Mouse (Mus musculus): ENCODE measurements around the gene Dna2. TPM values are rescaled to one million over a fixed set of nuclear protein-coding genes. Genes with fewer than 3 reads are reported as not detected.

Gene Dna2
- polyA plus RNA-seq, 1 experiment from 2014 or later = 8.4 TPM

DNA sequence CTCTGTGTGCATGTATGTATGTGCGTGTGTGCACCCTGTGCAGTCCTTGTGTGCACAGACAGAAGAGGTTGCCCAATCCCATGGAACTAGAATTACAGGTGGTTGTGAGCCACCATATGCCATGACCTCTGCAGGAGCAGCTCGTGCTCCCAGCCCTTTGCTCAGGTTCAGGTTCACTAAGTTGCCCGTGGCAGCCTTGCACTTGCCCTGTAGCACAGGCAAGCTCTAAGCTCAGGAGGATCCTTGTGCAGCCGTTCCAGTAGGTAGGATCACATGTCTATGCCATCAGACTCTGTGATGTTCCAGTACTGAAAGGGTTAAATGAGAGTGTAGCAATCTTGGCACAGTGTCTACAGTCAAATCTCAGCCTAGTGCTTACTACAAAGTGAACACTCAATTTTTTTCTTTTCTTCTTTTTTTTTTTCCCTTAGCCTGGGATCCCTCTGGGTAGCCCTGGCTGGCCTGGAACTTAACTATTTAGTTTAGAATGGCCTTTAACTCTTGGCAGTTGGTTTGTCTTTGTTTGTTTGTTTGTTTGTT, 22.7 kb upstream of the Dna2 start:
- H3K4me1 ChIP-seq = peaks cover 20% of the 10 kb centered on the region
- ATAC-seq (replicated peaks) = no peak
- no peak overlapping the region for H3K27ac ChIP-seq (replicated peaks)
- no peak overlapping the region for H3K9ac ChIP-seq (replicated peaks)
- H3K27me3 ChIP-seq = no peaks in the 10 kb centered on the region
- H3K4me2 ChIP-seq (replicated peaks) = no peak overlapping the region
- no peaks in the 10 kb centered on the region for H3K9me3 ChIP-seq
- H3K36me3 ChIP-seq = peaks cover 11% of the 10 kb centered on the region
- H3K4me3 ChIP-seq = no peak overlapping the region
- WGBS = 84% methylated on average over 4 of the region's 4 CpGs

GRCm38 (mm10) chr10:62932381-62932780, 14.4 kb upstream of the Dna2 start:
- Histone ChIP-seq H3K4me2 (replicated peaks) (no peak overlapping the region), H3K4me3 (no peak overlapping the region), H3K27ac (replicated peaks) (no peak overlapping the region), H3K4me1 (no peaks in the 10 kb centered on the region), H3K27me3 (no peaks in the 10 kb centered on the region), H3K36me3 (peaks cover 57% of the 10 kb centered on the region), H3K9me3 (no peaks in the 10 kb centered on the region), H3K9ac (replicated peaks) (no peak overlapping the region)
- WGBS = 96% methylated on average over 1 of the region's 1 CpGs
- ATAC-seq (replicated peaks) = no peak

GRCm38 (mm10) chr10:62944975-62945580, 1.7 kb upstream of the Dna2 start:
- H3K4me2 ChIP-seq (replicated peaks) = no peak overlapping the region

GRCm38 (mm10) chr10:62948551-62948950, 1.7 kb downstream of the Dna2 start:
- H3K4me2 ChIP-seq (replicated peaks) = no peak overlapping the region
- WGBS = 96% methylated on average over 7 of the region's 7 CpGs
- peaks cover 11% of the 10 kb centered on the region for H3K36me3 ChIP-seq
- no peak overlapping the region for H3K9ac ChIP-seq (replicated peaks)
- H3K4me3 ChIP-seq = no peak overlapping the region
- H3K27me3 ChIP-seq = no peaks in the 10 kb centered on the region
- ATAC-seq (replicated peaks) = no peak
- H3K9me3 ChIP-seq = no peaks in the 10 kb centered on the region
- 0 out of 2 replicates have a peak, but pooled peaks cover 4% of the 10 kb centered on the region for H3K4me1 ChIP-seq
- no peak overlapping the region for H3K27ac ChIP-seq (replicated peaks)

More at GRCm38 (mm10) chr10:62944975-62945580, 1.7 kb upstream of the Dna2 start:
- Histone ChIP-seq H3K36me3 (peaks cover 35% of the 10 kb centered on the region), H3K4me1 (0 out of 2 replicates have a peak, but pooled peaks cover 4% of the 10 kb centered on the region), H3K27me3 (no peaks in the 10 kb centered on the region), H3K9me3 (no peaks in the 10 kb centered on the region), H3K4me3 (no peak overlapping the region), H3K9ac (replicated peaks) (no peak overlapping the region), H3K27ac (replicated peaks) (no peak overlapping the region)
- WGBS = 88% methylated on average over 10 of the region's 10 CpGs
- no peak for ATAC-seq (replicated peaks)

- no peaks in the 10 kb centered on the region for H3K4me1 ChIP-seq
- no peaks in the 10 kb centered on the region for H3K9me3 ChIP-seq
- no peak for ATAC-seq (replicated peaks)
- H3K9ac ChIP-seq (replicated peaks) = no peak overlapping the region
- no peak overlapping the region for H3K4me3 ChIP-seq
- 95% methylated on average over 7 of the region's 7 CpGs for WGBS
- no peaks in the 10 kb centered on the region for H3K27me3 ChIP-seq
- H3K4me2 ChIP-seq (replicated peaks) = no peak overlapping the region
- H3K27ac ChIP-seq (replicated peaks) = no peak overlapping the region
- peaks cover 46% of the 10 kb centered on the region for H3K36me3 ChIP-seq
Observed at GRCm38 (mm10) chr10:62963956-62964355, 17.1 kb downstream of the Dna2 start.

- H3K27ac ChIP-seq (replicated peaks) = no peak overlapping the region
- H3K27me3 ChIP-seq = no peaks in the 10 kb centered on the region
- peaks cover 40% of the 10 kb centered on the region for H3K36me3 ChIP-seq
- H3K4me3 ChIP-seq = no peak overlapping the region
- no peaks in the 10 kb centered on the region for H3K4me1 ChIP-seq
- H3K4me2 ChIP-seq (replicated peaks) = no peak overlapping the region
- H3K9me3 ChIP-seq = no peaks in the 10 kb centered on the region
- H3K9ac ChIP-seq (replicated peaks) = no peak overlapping the region
- 93% methylated on average over 11 of the region's 11 CpGs for WGBS
- ATAC-seq (replicated peaks) = no peak
Observed at GRCm38 (mm10) chr10:62965796-62966195, 19.0 kb downstream of the Dna2 start.

- H3K4me3 ChIP-seq = no peak overlapping the region
- no peak overlapping the region for H3K9ac ChIP-seq (replicated peaks)
- H3K36me3 ChIP-seq = peaks cover 37% of the 10 kb centered on the region
- no peaks in the 10 kb centered on the region for H3K4me1 ChIP-seq
- no peak overlapping the region for H3K4me2 ChIP-seq (replicated peaks)
- no peaks in the 10 kb centered on the region for H3K27me3 ChIP-seq
- H3K9me3 ChIP-seq = no peaks in the 10 kb centered on the region
- no peak overlapping the region for H3K27ac ChIP-seq (replicated peaks)
- 95% methylated on average over 15 of the region's 15 CpGs for WGBS
- no peak for ATAC-seq (replicated peaks)
Observed at GRCm38 (mm10) chr10:62966291-62966690, 19.5 kb downstream of the Dna2 start.

DNA sequence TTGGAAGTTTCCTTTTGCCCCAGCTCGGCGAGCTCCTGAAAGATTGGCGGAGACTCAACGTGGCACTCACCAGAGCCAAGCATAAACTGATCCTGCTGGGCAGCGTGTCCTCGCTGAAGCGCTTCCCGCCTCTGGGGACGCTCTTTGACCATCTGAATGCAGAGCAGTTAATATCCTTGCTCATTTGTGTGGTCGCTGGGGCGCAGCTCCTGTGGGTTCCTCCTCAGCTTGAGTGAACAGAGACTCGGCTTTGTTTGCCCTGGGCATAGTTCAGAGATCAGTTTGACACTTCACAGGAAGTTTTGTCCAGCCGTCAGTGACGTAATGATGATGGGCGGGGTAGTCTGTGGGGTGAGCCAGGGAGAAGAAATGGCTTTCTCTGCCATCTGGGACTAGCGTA, 25.0 kb downstream of the Dna2 start:
- ATAC-seq (replicated peaks) = no peak
- Histone ChIP-seq H3K9me3 (no peaks in the 10 kb centered on the region), H3K4me3 (no peak overlapping the region), H3K4me1 (no peaks in the 10 kb centered on the region), H3K9ac (replicated peaks) (no peak overlapping the region), H3K27ac (replicated peaks) (no peak overlapping the region), H3K36me3 (peaks cover 11% of the 10 kb centered on the region), H3K27me3 (no peaks in the 10 kb centered on the region), H3K4me2 (replicated peaks) (no peak overlapping the region)
- 68% methylated on average over 16 of the region's 16 CpGs for WGBS

- no peak for ATAC-seq (replicated peaks)
Observed at GRCm38 (mm10) chr10:62979667-62980038, 32.8 kb downstream of the Dna2 start.

DNA sequence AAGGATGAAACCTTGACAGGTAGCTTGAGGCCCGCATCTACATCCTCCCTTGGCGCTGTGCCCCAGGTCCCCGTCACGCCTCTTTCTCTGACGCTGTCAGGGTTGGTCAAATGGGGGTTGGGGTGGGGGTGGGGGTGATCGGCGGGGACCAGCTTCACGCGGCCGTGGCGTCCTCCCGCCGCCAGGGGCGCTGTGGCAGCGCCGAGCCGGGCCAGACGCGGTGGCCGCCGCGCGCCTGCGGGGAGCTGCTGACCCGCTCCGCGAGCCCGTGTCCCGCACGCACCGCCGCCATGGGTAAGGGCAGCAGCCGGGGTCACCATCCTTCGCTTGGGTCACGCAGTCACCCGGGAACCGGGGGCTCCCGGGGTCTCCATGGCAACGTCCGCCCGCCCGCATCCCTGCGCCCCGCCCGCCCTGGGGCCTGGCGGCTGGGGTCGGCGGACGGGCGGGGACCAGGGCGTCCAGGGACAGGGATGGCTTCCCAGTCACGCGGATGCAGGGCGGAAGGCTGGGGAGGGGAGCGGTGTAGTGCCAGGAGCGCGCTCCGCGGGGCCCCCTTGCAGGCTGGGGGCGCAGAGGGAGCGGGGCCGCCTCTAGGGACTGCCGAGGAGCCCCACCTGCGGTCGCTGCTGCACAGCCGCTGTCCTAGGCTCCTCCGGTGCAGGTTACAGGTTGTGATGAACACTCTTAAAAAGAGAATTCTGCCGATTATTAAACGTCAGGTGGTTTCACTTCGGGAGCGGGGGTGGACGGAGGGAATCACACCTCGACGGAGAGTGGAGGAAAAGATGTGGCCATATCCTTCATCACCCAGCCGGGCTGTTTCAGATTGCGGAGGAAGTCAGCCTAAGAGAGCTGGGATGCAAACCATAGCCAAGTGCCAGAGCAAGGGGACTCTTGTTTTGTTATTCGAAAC, 33.5 kb downstream of the Dna2 start, which contains the start of gene Rufy2:
Gene Rufy2, plus strand, starts transcription at position 185 of the 916 bp plus-strand sequence.
- WGBS = under 1% methylated on average over 72 of the region's 77 CpGs
- Histone ChIP-seq H3K4me2 (replicated peaks) (peak within 1 kb of the TSS; percentile 60), H3K27ac (replicated peaks) (peak within 1 kb of the TSS; percentile 84), H3K9ac (replicated peaks) (peak within 1 kb of the TSS; percentile 95), H3K9me3 (no peaks in the 10 kb centered on the region), H3K4me3 (peak within 1 kb of the TSS; percentile 98), H3K4me1 (peaks cover 13% of the 10 kb centered on the region), H3K36me3 (peaks cover 16% of the 10 kb centered on the region), H3K27me3 (no peaks in the 10 kb centered on the region)
- peak; percentile 94 for ATAC-seq (replicated peaks)

More at GRCm38 (mm10) chr10:62979667-62980038, 32.8 kb downstream of the Dna2 start:
- Histone ChIP-seq H3K27ac (replicated peaks) (peak overlapping the region; percentile 84), H3K27me3 (no peaks in the 10 kb centered on the region), H3K4me1 (peaks cover 13% of the 10 kb centered on the region), H3K4me2 (replicated peaks) (peak overlapping the region; percentile 60), H3K36me3 (peaks cover 13% of the 10 kb centered on the region), H3K9ac (replicated peaks) (peak overlapping the region; percentile 95), H3K9me3 (no peaks in the 10 kb centered on the region), H3K4me3 (peak overlapping the region; percentile 98)
- WGBS = 4% methylated on average over 10 of the region's 10 CpGs

GRCm38 (mm10) chr10:62984072-62984471, 37.2 kb downstream of the Dna2 start:
- Histone ChIP-seq H3K9ac (replicated peaks) (no peak overlapping the region), H3K27ac (replicated peaks) (no peak overlapping the region), H3K4me1 (peaks cover 13% of the 10 kb centered on the region), H3K9me3 (no peaks in the 10 kb centered on the region), H3K27me3 (no peaks in the 10 kb centered on the region), H3K4me3 (no peak overlapping the region), H3K4me2 (replicated peaks) (no peak overlapping the region), H3K36me3 (peaks cover 43% of the 10 kb centered on the region)
- no peak for ATAC-seq (replicated peaks)
- WGBS = 92% methylated on average over 11 of the region's 11 CpGs

DNA sequence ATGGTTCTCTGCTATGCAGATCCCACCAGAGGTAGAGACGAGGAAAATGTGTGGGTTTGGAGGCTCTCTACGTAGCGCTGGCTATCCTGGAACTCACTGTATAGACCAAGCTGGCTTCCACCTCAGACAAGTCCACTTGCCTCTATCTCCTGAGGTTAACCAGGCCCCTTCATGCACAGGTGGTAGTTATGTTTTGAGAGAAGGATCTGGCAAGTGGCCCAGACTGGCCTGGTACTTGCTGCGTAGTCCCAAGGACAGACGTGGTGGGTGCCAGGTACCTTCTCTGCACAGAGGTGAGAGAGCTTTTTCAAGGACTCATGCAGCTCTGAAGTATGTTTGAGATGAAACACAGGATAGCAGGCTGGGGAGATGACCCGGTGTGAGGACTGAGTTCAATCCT, 37.7 kb downstream of the Dna2 start:
- no peak overlapping the region for H3K4me2 ChIP-seq (replicated peaks)
- no peak overlapping the region for H3K4me3 ChIP-seq
- H3K9ac ChIP-seq (replicated peaks) = no peak overlapping the region
- H3K27me3 ChIP-seq = no peaks in the 10 kb centered on the region
- peaks cover 48% of the 10 kb centered on the region for H3K36me3 ChIP-seq
- no peaks in the 10 kb centered on the region for H3K9me3 ChIP-seq
- ATAC-seq (replicated peaks) = no peak
- no peak overlapping the region for H3K27ac ChIP-seq (replicated peaks)
- H3K4me1 ChIP-seq = peaks cover 13% of the 10 kb centered on the region
- WGBS = 93% methylated on average over 6 of the region's 6 CpGs

Data from forebrain, embryonic 15.5 days (tissue).